Mouse (Mus musculus) embryo, embryonic 10 days (tissue): ENCODE measurements around the gene Atxn2.
A peak's percentile ranks its signal among the peaks of the same experiment; 100 is the strongest.
"Not testable (repeated sequence)": the region's sequence is repeated elsewhere in the genome, so short reads cannot be mapped to it uniquely, and the experiment has no call there.

Experiments used
- DNase-seq: peaks from one replicate; pipeline ENCODE4 v3.0.0-alpha.2; 2015; ENCODE audit warnings: low spot score

The Atxn2 gene

GRCm38 (mm10) chr5:121835949-121836691 lies 125.0 kb downstream of the Atxn2 start:
- DNase-seq = no peak

- DNase-seq = peak; percentile 89
Measured at GRCm38 (mm10) chr5:121836692-121837415, 125.7 kb downstream of the Atxn2 start.

GRCm38 (mm10) chr5:121837441-121838340 lies 126.6 kb downstream of the Atxn2 start, which contains the start of gene Sh2b3:
Sh2b3 (minus strand) TSS chr5:121837646.
- DNase-seq = no peak

GRCm38 (mm10) chr5:121838341-121839127 lies 127.4 kb downstream of the Atxn2 start:
- no peak for DNase-seq

GRCm38 (mm10) chr5:121839128-121839473 lies 128.0 kb downstream of the Atxn2 start:
- no peak for DNase-seq

GRCm38 (mm10) chr5:121841516-121841915 lies 130.4 kb downstream of the Atxn2 start:
- DNase-seq = no peak

- no peak for DNase-seq
Measured at GRCm38 (mm10) chr5:121841973-121842372, 130.8 kb downstream of the Atxn2 start.

GRCm38 (mm10) chr5:121842665-121843118 lies 131.6 kb downstream of the Atxn2 start:
- peak; percentile 84 for DNase-seq

GRCm38 (mm10) chr5:121843138-121843905 lies 132.2 kb downstream of the Atxn2 start:
- DNase-seq = no peak

- no peak for DNase-seq
Measured at GRCm38 (mm10) chr5:121845361-121845760, 134.2 kb downstream of the Atxn2 start.

- DNase-seq = no peak
Measured at GRCm38 (mm10) chr5:121846322-121846721, 135.2 kb downstream of the Atxn2 start.

- DNase-seq = not testable (repeated sequence)
Measured at GRCm38 (mm10) chr5:121847269-121847668, 136.1 kb downstream of the Atxn2 start.

- peak; percentile 77 for DNase-seq
Measured at GRCm38 (mm10) chr5:121848035-121848519, 136.9 kb downstream of the Atxn2 start.

- DNase-seq = peak; percentile 90
Measured at GRCm38 (mm10) chr5:121848743-121849142, 137.6 kb downstream of the Atxn2 start, which contains the start of gene Pheta1. Pheta1 (plus strand) TSS chr5:121848984.

- no peak for DNase-seq
Measured at GRCm38 (mm10) chr5:121849478-121850349, 138.6 kb downstream of the Atxn2 start.

GRCm38 (mm10) chr5:121853368-121854051 lies 142.4 kb downstream of the Atxn2 start:
- no peak for DNase-seq

- DNase-seq = no peak
Measured at GRCm38 (mm10) chr5:121854768-121855167, 143.6 kb downstream of the Atxn2 start.

GRCm38 (mm10) chr5:121856740-121857139 lies 145.6 kb downstream of the Atxn2 start:
- DNase-seq = no peak

- no peak for DNase-seq
Measured at GRCm38 (mm10) chr5:121858427-121858826, 147.3 kb downstream of the Atxn2 start.
